Mouse (Mus musculus): ENCODE data around the gene Fam240a. TPM values are rescaled to one million over a fixed set of nuclear protein-coding genes. Genes with fewer than 3 reads are reported as not detected.

The Fam240a gene
- total and polyA plus RNA-seq, 2 experiments from 2014 or later = 0.58 TPM; not detected in 1

DNA sequence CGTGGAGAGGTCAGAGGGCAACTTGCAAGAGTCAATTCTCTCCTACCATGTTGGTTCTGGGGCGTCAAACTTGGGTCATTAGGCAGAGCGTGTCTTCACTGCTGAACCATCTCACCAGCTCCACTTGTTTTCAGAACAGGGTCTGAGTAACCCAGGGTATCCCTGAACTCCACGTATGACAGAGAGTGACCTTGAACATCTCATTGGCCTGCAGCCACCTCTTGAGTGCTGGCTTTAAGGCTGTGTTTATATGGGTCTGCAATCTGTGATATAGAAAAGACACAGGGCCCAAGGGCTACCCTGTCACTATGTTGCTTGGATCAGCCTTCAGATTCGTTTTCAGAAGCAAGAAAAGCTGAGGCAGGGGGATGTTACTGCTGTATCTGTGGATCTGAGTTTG is 43.0 kb upstream of the Fam240a start:
- no peak overlapping the region for H3K4me2 ChIP-seq (ENCODE audit: low read depth)
- TF ChIP-seq CTCF (IDR thresholded peaks at IDR 0.05; ENCODE audit: low read depth) = no peak
- ATAC-seq (no peak), DNase-seq (no peak)
- H3K9me3 ChIP-seq (ENCODE audit: low read length) = no peaks in the 10 kb centered on the region
- H3K36me3 ChIP-seq (ENCODE audit: insufficient read depth) = no peaks in the 10 kb centered on the region
- 83% methylated on average over 5 of the region's 5 CpGs for WGBS
- no peak overlapping the region for H3K4me3 ChIP-seq (ENCODE audit: low read depth, low read length)
- H3K27me3 ChIP-seq (ENCODE audit: insufficient read depth, low read length) = no peaks in the 10 kb centered on the region
- no peak overlapping the region for H3K27ac ChIP-seq (ENCODE audit: low read depth, low read length)
- H3K4me1 ChIP-seq (ENCODE audit: insufficient read depth) = no peaks in the 10 kb centered on the region
- H3K9ac ChIP-seq = no peak overlapping the region

- no peak overlapping the region for H3K9ac ChIP-seq
- H3K9me3 ChIP-seq (ENCODE audit: low read length) = no peaks in the 10 kb centered on the region
- peaks cover 5% of the 10 kb centered on the region; the same call in 1 of the 2 replicates for H3K4me1 ChIP-seq (ENCODE audit: insufficient read depth)
- DNase-seq (no peak), ATAC-seq (no peak)
- no peak overlapping the region for H3K4me2 ChIP-seq (ENCODE audit: low read depth)
- no peak for TF ChIP-seq CTCF (IDR thresholded peaks at IDR 0.05; ENCODE audit: low read depth)
- H3K36me3 ChIP-seq (ENCODE audit: insufficient read depth) = no peaks in the 10 kb centered on the region
- no peaks in the 10 kb centered on the region for H3K27me3 ChIP-seq (ENCODE audit: insufficient read depth, low read length)
- no peak overlapping the region for H3K27ac ChIP-seq (ENCODE audit: low read depth, low read length)
- no peak overlapping the region for H3K4me3 ChIP-seq (ENCODE audit: low read depth, low read length)
- 85% methylated on average over 6 of the region's 6 CpGs for WGBS
Observed at GRCm38 (mm10) chr9:110955962-110956361, 39.3 kb upstream of the Fam240a start.

- Histone ChIP-seq H3K4me2 (ENCODE audit: low read depth) (peak overlapping the region; percentile 70; the same call in 1 of the 2 replicates), H3K4me3 (ENCODE audit: low read depth, low read length) (no peak overlapping the region), H3K9me3 (ENCODE audit: low read length) (no peaks in the 10 kb centered on the region), H3K27me3 (ENCODE audit: insufficient read depth, low read length) (no peaks in the 10 kb centered on the region), H3K36me3 (ENCODE audit: insufficient read depth) (no peaks in the 10 kb centered on the region), H3K27ac (ENCODE audit: low read depth, low read length) (no peak overlapping the region), H3K4me1 (ENCODE audit: insufficient read depth) (peaks cover 5% of the 10 kb centered on the region; the same call in 1 of the 2 replicates), H3K9ac (no peak overlapping the region)
- TF ChIP-seq CTCF (IDR thresholded peaks at IDR 0.05; ENCODE audit: low read depth) = no peak
- DNase-seq (no peak), ATAC-seq (no peak)
- WGBS = 36% methylated on average over 2 of the region's 2 CpGs
Observed at GRCm38 (mm10) chr9:110954681-110955445, 38.2 kb upstream of the Fam240a start.

- DNase-seq (peak; percentile 87), ATAC-seq (peak; percentile 94)
- Histone ChIP-seq H3K4me2 (ENCODE audit: low read depth) (peak overlapping the region; percentile 70), H3K27me3 (ENCODE audit: insufficient read depth, low read length) (no peaks in the 10 kb centered on the region), H3K4me1 (ENCODE audit: insufficient read depth) (peaks cover 5% of the 10 kb centered on the region; the same call in 1 of the 2 replicates), H3K36me3 (ENCODE audit: insufficient read depth) (no peaks in the 10 kb centered on the region), H3K9ac (peak overlapping the region; percentile 55), H3K27ac (ENCODE audit: low read depth, low read length) (peak overlapping the region; percentile 68), H3K4me3 (ENCODE audit: low read depth, low read length) (peak overlapping the region; percentile 53), H3K9me3 (ENCODE audit: low read length) (no peaks in the 10 kb centered on the region)
- 1% methylated on average over 44 of the region's 44 CpGs for WGBS
- TF ChIP-seq CTCF (IDR thresholded peaks at IDR 0.05; ENCODE audit: low read depth) = peak; percentile 86
Observed at GRCm38 (mm10) chr9:110953550-110954461, 37.1 kb upstream of the Fam240a start.

- H3K27ac ChIP-seq (ENCODE audit: low read depth, low read length) = peak overlapping the region; percentile 68
- WGBS = 39% methylated on average over 5 of the region's 5 CpGs
- no peak for TF ChIP-seq CTCF (IDR thresholded peaks at IDR 0.05; ENCODE audit: low read depth)
- H3K27me3 ChIP-seq (ENCODE audit: insufficient read depth, low read length) = no peaks in the 10 kb centered on the region
- peaks cover 5% of the 10 kb centered on the region; the same call in 1 of the 2 replicates for H3K4me1 ChIP-seq (ENCODE audit: insufficient read depth)
- H3K4me3 ChIP-seq (ENCODE audit: low read depth, low read length) = peak overlapping the region; percentile 53
- peak overlapping the region; percentile 55 for H3K9ac ChIP-seq
- peak overlapping the region; percentile 70 for H3K4me2 ChIP-seq (ENCODE audit: low read depth)
- DNase-seq = peak; percentile 13
- H3K9me3 ChIP-seq (ENCODE audit: low read length) = no peaks in the 10 kb centered on the region
- H3K36me3 ChIP-seq (ENCODE audit: insufficient read depth) = no peaks in the 10 kb centered on the region
- no peak for ATAC-seq
Observed at GRCm38 (mm10) chr9:110952931-110953549, 36.4 kb upstream of the Fam240a start.

DNA sequence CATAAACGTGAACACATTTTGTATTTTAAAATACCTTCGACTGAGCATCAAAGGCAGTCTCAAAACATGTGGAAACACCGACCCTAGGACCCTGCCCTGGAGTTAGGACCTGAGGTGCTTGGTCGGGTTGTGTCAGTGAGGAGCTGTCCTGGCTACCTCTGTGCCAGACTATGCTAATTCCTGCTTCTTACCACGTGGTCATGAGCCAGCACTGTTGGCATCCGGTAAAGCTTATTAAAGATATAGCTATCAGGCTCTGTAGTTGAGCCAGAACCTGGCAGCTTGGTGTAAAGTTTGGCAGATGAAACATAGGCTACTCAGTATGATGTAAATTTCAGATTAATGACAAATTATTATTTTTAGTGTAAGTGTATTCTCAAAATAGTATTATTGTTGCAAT is 35.7 kb upstream of the Fam240a start:
- no peak for DNase-seq
- Histone ChIP-seq H3K27ac (ENCODE audit: low read depth, low read length) (no peak overlapping the region), H3K9me3 (ENCODE audit: low read length) (no peaks in the 10 kb centered on the region), H3K4me3 (ENCODE audit: low read depth, low read length) (no peak overlapping the region), H3K9ac (no peak overlapping the region), H3K4me1 (ENCODE audit: insufficient read depth) (peaks cover 5% of the 10 kb centered on the region; the same call in 1 of the 2 replicates), H3K27me3 (ENCODE audit: insufficient read depth, low read length) (peaks cover 2% of the 10 kb centered on the region; the same call in 1 of the 2 replicates), H3K36me3 (ENCODE audit: insufficient read depth) (no peaks in the 10 kb centered on the region), H3K4me2 (ENCODE audit: low read depth) (no peak overlapping the region)
- no peak for TF ChIP-seq CTCF (IDR thresholded peaks at IDR 0.05; ENCODE audit: low read depth)
- WGBS = 47% methylated on average over 6 of the region's 6 CpGs
- no peak for ATAC-seq

Measured in forebrain, postnatal 0 days (tissue).